Mouse (Mus musculus): ENCODE data around the gene Dmrtb1. TPM values are rescaled to one million over a fixed set of nuclear protein-coding genes. Genes with fewer than 3 reads are reported as not detected.

The Dmrtb1 gene
- total RNA-seq, 2 experiments from 2014 or later = not detected

Small RNAs within 50 kb of the gene (microRNA-seq; reads per million reads assigned to microRNA genes)
- gene Gm25123 = 0 reads per million in 2 experiments

Other genes starting within 250 kb of the Dmrtb1 start
- under 1 TPM; 0.15 to 0.25 TPM for gene Glis1, start 249.6 kb downstream of the Dmrtb1 start, total RNA-seq (2021)
- gene Lrp8, start 118.0 kb upstream of the Dmrtb1 start, total RNA-seq (2021) = 1 to 10 TPM in 1 of 2 experiments, under 1 TPM in 1; 0.72 to 1.1 TPM
- gene Magoh, start 195.5 kb upstream of the Dmrtb1 start, total RNA-seq (2021) = 10 to 100 TPM; 43.6 to 46.4 TPM
- gene 0610037L13Rik, start 205.6 kb upstream of the Dmrtb1 start, total RNA-seq (2021) = 10 to 100 TPM; 47.0 to 59.4 TPM
- gene Cpt2, start 239.4 kb upstream of the Dmrtb1 start, total RNA-seq (2021) = 100 to 1,000 TPM; 298 to 310 TPM